Mouse (Mus musculus) kidney, postnatal 10 days (tissue): ENCODE results near the gene Hoxd12.

Source experiments
- DNase-seq: peaks from one replicate; pipeline ENCODE4 v3.0.0; 2021; ENCODE audit warnings: mixed read lengths

Hoxd12 gene

DNA sequence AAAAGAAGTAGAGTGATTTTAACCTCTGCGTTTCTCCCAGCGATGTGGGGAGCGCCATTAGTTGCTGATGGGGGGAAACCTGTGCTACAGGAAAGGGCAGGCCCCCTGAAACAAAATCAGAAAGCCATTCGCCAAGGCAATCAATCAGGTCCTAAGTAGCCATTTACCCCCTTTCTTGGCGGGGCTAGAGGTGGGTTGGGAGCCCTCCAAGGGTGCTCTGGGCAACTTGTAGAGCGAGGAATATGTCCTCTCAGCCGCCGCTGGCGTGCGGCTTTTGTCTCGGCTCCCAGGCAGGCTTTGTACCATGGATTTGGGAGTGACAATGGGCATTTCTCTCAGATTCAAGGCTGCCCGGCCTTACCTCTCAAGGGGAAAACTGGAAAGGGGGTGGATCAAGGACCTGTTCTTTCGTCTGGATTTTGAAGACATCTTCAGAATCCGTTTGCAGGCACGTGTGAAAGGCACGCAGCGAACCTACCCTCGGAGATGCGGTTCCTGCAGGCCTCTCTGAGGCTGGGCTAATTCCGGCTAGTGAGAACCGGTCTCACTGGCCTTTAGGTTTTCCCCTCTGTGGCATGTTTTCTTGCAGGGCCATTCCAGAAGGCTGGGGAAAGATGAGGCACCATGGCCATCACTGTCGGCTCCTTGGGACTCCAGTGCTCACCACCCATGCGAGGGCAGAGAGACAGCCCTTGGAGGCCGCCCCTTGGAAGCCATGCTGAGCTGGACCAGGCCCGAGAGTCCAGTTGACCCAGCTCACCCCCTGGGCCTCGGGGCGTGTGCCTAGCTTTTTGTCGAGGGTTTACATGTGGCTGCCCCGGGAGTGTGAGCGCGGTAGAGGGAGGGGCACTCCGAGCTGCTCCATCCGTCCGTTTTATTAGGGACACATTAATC, 21.9 kb downstream of the Hoxd12 start:
- peak; percentile 72 for DNase-seq

DNA sequence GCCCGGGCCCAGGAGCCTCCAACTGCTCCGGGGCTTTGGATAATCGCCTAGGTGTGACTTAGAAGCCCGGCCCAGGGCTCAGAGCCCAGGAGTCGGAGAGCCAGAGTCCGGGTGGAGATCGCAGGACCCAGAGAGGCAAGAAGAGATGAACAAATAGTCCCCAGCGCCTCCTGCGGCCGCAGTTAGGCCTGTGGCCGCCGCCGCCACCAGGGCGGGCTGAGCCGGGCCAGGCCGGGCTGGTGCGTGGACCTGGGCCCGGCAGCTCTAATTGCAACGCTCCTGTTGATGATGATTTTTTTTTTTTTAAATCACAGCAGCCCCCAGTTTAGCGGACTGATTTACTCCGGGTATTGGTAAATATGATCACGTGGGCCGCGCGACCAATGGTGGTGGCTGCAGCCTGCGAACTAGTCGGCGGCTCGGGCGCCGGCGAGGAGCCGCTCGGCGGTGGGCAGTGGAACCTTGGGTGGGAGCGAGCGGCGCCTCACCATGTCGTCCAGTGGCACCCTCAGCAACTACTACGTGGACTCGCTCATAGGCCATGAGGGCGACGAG, 22.8 kb downstream of the Hoxd12 start, which contains the start of gene Hoxd9:
Gene Hoxd9 (plus strand): TSS at position 161 of the 555 bp plus-strand sequence.
- peak; percentile 88 for DNase-seq

DNA sequence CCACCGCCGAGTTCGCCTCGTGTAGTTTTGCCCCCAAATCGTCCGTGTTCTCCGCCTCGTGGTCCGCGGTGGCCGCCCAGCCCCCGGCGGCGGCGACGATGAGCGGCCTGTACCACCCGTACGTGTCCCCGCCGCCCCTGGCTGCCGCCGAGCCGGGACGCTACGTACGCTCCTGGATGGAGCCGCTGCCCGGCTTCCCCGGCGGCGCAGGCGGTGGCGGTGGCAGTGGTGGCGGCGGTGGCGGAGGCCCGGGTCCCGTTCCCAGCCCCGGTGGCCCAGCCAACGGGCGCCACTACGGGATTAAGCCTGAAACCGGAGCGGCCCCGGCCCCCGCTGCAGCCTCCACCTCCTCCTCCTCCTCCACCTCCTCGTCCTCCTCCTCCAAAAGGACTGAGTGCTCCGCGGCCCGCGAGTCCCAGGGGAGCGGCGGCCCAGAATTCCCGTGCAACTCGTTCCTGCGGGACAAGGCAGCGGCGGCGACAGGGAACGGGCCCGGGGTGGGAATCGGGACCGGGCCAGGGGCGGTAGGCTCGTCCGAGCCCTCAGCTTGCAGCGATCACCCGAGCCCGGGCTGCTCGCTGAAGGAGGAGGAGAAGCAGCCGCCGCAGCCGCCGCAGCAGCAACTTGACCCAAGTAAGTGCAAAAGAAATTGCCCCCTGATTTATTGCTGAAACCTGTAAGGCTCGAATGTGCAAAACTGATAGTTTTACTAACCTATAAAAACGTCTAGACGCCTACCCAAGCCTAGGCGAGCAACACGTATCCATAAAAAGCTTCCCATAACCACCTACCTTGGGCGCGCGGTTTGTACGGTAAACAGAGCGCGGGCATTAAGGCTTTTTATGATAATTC, 23.6 kb downstream of the Hoxd12 start:
- DNase-seq = peak; percentile 73

DNA sequence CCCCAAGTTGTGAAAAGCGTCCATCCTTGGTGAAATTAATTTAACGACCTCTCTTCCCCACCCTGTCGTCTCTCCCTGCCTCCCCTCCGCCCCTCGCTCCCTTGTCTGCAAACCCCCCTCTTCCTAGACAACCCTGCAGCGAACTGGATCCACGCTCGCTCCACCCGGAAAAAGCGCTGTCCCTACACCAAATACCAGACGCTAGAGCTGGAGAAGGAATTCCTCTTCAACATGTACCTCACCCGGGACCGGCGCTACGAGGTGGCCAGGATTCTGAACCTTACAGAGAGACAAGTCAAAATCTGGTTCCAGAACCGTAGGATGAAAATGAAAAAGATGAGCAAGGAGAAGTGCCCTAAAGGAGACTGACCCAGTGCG, 24.2 kb downstream of the Hoxd12 start:
- DNase-seq = peak; percentile 63

DNA sequence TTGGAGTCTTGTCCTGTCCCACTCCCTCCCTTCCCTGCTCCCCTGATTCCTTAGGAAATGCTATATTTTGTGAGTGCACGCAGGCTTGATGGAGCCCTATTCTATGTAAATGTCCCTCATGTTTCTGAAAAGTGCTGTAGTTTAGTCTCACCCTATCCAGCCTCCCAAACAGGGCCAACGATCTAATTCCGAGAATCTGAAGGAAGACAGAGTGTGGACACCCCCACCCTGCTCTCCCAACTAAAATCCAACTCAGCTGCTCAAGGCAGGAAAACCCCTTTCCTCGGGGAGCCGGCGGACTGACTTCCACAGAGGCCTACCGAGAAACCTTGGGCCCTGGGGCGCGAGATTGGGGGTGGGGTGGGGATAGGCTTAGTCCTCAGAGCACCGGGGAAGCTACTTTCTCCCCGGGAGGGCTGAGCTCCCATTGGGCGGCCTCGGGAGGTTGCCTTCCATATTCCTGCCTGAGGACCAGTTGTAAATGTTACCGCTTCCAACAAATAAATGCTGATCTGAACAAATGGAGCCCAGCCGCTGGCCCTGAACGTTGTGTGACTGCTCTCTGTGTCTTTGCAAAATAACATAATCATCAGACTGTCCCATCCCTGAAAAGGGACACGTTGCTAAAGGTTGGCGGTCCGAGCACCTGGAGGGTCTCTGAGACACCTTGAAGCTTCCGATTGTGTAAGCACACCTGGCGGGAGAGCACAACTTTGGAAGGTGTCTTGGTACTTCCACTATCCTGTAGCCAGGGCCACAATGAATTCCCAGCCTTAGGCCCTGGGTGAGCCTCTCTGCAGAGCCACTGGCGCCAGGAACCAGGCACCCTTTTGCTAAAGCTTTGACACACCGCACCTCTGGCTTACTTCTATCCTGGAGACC, 25.1 kb downstream of the Hoxd12 start:
- DNase-seq = peak; percentile 64

DNA sequence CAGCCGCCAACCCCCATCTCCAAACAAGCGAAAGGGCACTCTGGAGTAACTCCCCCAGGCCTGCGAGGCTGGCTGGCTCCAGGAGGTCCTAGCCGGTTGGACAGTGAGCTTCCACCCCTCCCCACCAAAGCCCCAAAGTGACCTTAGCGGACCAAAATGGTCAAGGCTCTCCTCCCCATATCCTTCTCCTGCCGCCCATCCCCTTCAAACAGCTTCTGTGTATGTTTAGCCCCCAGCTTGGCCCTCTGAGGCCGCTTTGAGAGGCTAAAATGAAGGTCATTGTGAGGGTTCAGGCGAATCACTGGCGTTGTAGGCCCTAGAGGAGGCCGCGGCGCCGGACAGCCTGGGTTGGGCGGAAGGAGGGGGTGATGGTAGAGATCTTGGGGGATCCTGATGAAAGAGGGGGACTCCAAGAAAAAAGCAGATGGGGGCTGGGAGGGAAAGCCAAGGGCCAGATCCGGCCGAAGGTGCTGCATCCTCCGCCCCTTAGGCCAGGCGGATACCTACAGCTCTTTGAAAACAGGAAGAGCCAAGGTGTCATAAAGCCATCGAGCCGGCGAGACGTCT, 25.8 kb downstream of the Hoxd12 start:
- peak; percentile 76 for DNase-seq

DNA sequence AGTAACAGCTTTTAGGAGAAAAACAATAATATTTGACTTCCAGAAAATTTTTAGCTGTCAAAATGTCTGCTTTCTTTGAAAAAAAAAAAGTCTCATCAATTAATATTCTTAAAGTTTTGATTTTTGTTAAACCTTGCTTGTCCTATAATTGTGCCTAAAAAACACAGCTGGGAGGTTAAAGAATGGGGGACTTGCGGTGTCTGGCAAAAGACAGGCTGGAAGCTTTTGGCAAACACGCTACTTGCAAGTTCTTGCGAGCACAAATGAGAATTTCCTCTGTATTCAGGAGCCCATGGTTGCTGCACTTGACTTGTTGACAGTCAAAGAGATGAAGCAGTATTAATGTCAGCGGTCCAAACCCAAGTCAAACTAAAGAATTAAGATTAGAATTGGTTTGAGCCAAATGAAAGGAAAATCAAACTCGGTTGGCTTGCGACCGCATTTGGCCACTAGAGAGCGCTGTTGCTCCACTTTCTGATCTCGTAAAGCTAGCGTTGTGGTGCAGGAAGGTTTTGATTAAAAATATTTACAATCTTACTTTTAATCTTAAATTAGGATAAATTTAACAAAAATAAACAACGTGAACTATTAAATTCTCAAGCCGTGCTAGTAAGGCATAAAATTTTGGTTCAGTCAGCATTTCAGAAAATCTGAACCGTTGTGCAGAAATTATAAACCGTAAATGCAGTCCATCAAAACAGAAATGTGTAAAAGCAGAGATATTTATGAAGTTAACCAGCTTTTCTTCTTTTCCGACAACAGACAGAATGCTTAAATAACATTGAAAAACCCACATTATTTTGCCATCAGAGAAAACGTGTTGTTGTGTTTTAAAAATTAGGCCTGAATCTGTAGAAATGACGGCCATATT, 27.4 kb downstream of the Hoxd12 start:
- peak; percentile 94 for DNase-seq

DNA sequence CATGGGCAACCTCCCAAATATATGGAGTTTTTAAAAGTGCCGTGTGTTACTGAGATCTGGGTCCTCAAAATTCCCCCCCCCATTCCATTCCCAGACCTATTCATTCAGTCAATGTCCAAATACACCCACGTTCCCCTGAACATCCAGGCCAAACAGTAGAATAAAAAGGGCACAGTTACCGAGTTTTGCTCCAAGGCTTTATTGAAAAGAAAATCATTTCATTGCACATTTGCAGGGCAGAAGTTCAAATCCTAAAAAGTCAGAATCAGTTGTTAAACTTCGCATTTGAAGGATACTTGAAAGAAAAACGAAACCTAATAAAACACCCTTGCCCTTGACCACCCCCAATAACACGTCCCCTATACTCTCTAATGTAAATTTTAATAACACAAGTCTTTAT, 28.0 kb downstream of the Hoxd12 start:
- no peak for DNase-seq

DNA sequence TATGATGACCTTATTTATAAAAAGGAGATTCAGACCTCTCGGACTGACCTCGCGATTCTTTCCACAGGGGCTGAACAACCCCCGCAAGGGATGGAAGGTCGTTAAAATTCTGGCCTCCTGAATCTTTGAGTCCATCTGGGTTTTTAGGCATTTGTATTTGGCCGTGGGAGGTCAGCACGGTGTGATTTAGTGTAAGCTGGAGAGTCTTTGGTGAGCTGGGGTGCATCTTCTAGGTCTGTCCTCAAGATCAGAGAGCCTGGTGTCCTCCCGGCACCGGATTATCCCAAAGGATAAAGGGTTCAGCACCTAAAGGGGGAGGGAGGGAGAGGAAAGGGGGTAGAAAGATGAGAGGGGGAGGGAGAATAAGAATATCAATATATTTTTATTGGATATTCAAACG, 28.5 kb downstream of the Hoxd12 start:
- no peak for DNase-seq

DNA sequence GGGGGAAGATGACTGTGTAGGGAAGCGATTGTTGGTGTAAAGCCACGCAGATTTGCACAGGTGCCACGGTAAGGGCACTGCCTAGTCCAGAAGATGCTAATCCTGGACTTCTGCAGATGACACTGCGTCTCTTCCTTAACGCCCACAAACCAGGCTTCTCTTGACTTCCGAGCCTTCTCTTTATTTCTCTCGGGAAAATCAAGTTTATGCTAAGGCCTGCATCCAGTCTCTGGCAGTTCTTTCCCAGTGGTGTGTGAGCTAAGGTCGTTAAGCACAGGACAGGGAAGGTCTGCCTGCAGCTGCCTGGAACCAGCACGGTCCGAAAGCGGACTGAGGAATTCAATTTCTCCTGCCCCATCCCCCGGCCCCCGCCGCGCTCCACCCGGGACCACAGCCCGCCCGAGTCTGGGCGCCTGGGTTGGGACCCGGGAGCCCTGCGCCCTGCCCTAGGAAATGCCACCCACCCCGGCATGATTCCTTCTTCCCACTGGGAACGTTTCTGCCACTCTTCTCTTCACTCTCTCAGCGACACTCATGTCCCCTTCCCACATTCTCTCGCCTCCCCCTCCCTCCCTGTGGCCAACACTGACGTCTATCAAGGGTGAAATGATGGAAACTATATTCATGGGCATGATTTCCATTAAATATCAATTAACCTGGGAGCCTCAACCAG, 29.0 kb downstream of the Hoxd12 start:
- DNase-seq = peak; percentile 83

DNA sequence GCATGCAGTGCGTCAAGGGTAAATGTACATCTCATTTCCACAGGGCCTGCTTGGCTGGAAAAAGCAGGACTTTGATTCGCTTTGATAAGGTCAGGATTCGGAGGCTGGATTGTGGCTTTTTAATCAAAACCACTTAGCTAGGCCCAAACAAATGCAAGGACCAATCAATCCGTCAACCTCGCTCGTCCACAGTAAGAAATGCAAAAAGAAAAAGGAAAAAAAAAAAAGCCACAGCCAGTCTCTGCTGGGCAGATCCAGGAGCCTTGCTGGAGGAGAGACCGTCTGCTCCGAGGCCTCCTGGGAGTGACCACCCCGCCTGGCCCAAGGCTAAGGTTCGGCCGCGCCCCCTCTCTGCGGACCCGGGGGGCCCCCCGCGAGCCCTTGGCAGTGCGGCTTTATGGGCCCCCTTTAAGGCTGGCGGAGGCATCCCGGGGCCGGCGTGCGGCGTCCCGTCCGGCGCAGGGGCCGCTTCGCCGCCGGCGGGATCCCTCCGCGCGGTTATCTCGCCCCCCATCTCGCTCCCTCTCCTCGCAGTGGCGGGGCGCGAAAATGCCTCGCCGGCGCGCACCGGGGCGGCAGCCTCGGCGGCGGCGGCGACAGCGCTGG, 29.7 kb downstream of the Hoxd12 start, which contains the start of gene Hoxd8:
Gene Hoxd8 (plus strand): TSS at position 223 of the 606 bp plus-strand sequence.
- DNase-seq = peak; percentile 95

DNA sequence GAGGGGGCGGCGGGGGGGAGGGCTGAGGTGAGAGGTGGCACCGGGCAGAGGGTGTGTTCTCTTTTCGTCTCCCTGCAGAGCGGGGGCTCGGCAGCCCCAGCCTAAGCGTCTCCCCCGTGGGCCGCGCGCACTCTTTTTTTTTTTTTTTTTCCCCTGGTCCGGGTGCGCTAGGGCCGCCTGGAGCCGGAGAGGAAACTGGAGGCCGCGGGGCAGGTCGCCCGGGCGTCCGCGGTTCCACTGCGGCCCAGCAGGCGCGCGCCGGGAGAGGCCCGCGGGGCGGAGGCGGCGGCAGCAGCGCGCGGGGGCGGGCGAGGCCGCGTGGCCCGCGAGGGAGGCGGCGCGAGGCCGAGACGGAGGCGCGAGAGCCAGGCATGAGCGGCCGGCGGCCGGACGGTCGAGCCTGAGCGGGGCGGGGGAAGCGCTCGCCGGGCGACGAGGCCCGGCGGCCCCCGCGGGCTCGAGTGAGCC, 30.2 kb downstream of the Hoxd12 start:
- peak; percentile 76 for DNase-seq

DNA sequence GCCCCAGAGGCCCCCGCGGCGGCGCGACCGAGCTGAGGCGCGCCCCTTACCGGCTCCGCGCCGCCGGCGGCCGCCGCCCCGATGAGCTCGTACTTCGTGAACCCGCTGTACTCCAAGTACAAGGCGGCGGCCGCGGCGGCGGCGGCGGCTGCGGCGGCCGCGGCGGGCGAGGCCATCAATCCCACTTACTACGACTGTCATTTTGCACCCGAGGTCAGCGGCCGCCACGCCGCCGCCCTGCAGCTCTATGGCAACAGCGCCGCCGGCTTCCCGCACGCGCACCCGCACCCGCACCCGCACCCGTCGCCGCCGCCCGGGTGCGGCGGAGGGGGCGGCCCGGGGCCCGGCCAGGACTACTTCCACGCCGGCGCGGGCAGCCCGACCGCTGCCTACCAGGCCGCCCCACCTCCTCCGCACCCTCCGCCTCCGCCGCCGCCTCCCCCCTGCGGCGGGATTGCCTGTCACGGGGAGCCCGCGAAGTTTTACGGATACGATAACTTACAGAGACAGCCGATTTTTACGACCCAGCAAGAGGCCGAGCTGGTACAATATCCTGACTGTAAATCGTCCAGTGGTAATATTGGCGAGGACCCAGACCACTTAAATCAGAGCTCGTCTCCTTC, 30.8 kb downstream of the Hoxd12 start:
- peak; percentile 84 for DNase-seq

DNA sequence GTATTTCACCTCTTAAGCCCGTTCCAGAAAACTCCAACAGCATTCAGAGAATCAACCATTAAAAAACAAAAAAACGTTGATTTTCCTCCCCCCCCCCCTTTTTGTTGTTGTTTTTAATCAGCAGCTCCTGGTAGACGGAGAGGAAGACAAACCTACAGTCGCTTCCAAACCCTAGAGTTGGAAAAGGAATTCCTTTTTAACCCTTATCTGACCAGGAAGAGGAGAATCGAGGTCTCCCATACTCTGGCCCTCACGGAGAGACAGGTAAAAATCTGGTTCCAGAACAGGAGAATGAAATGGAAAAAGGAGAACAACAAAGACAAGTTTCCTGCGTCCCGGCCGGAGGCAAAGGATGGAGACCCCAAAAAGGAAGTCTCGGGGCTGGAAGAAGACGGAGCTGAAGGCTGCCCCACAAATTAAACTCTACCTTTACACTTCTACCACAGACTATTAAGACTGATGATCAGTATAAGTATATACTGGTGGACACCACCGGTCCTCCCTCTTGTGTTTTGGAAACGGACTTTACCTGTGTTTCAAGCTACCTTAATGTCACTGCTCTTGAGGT, 31.7 kb downstream of the Hoxd12 start:
- peak; percentile 31 for DNase-seq

DNA sequence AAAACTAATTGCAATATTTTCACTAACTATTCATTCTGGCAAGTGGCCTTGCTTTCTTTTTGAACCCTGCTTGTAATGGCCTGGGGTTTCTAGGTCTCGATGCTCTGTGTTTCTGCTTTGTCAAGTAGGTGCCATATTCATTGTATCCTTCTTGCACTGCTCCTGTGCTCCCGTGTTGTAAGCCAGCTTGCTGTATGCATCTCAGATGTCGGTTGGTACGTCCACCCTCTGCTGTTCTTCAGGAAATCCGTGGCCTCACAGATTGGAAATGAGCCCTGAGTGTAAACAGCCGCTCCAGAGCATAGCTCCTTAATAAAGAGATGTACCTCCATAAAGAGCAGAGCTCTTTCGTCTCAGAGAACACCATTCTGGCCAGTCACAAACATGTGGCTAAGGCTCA, 32.8 kb downstream of the Hoxd12 start:
- peak; percentile 26 for DNase-seq

DNA sequence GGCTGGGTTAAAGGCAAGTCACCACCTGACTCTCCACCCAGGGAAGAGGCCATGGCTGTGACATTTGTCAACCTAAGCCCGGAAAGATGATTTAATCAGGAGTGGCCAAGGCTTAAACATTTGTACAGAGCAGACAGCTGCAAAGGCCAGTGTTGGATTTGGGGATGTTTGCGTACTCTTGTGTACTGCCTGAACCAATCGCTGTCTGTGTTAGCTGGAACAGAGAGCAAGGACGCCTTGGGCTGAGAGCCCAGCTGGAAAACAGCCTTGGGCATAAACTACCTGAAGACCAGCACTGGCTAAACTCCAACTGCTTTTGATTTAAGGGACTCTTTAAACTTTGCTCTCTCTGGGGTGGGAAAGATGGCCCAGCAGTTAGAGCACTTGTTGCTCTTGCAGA, 33.9 kb downstream of the Hoxd12 start:
- peak; percentile 47 for DNase-seq

DNA sequence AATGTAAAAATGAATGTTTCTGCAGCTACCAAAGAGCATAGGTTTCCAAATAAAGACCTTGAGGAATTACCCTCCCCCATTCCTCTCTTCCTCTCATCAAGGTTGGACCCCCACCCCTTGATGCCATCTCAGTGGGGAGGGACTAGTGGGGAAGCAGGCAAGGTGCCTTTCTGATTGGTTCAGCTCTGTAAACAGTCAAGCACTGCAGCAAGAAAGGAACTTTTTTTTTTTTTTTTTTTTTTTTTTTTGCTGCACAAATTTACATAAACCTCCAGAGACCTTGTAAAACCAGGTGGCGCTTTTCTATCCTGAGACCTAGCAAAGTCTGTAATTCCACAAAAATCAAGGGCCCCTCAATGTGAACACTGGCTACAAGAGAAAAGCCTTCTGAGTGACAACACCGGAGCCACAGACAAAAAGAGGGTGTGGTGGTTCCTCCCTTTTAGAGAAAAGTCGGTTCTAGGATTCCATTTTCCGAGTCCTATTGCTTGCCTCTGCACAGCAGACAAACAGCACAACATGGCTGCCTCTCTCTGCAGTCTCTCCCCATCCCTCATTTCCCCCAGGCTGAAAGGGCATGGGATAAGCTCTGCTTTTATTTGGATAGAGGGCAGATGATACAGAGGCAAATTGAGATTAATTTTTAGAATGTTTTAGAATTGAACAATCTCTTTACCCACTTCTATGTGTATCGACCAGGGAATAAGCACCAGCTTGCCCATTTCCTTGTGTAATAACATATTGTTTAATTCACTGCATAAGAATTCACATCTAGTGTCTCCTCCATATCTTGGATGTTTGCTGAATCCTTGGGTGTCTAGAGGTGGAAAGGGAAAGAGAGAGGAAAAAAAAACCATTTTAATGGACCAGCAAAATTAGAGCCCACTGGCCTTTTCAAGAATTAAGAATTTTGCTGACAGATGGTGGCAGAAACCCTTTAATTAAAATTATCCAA, 34.9 kb downstream of the Hoxd12 start:
- no peak for DNase-seq
